Mouse (Mus musculus) CH12F3 (cell line): ENCODE results near the gene Ecel1.

ENCODE experiments used
- in situ Hi-C: fragments of 300-500 bp; cut with MboI; formaldehyde crosslinking; loops from 2 replicates; pipeline ENCODE4 v1.14.3; 2020; ENCODE audit warnings: low sequenced_read_pairs

Ecel1 gene

GRCm38 (mm10) chr1:87103936-87104335, 52.4 kb downstream of the Ecel1 start:
- in situ Hi-C loops = no loop called here

GRCm38 (mm10) chr1:87102114-87102513, 54.2 kb downstream of the Ecel1 start:
- in situ Hi-C loops = no loop called here

GRCm38 (mm10) chr1:87101411-87101810, 54.9 kb downstream of the Ecel1 start, which contains the start of gene Alpi:
TSS of gene Alpi (minus strand) at chr1:87101606.
- in situ Hi-C loops = no loop called here

DNA sequence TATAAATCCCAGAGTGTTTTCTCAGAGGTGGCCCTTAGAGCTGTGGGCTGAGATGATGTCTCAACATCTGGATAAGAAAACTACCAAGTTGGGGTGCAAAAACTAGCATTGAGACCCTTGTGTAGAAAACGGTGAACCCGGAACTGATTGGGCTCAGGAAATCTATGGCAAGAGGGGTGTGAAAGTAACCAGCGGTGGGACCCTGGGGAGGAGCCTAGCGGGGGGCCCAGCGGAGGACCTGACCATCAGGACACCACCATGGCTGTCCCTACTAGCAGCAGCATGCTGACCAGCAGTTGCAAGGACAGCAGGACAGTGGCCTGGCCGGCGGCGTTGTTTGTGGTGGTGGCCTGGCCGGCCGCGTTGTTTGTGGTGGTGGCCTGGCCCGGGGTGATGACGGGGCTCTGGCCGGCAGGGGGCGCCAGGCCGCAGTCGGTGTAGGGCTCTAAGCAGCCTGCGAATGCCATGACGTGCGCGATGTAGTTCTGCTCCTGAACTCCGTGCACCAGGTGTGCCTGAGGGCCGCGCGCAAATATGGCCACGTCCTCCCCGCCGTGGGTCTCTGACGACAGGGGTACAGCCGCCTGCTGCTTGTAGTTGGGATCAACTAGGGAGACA, 57.9 kb downstream of the Ecel1 start:
- in situ Hi-C loops = no loop called here
